Mouse (Mus musculus) gastrocnemius, adult 18-20 months (tissue): ENCODE data around the gene A930004D18Rik. TPM values are rescaled to one million over a fixed set of nuclear protein-coding genes. Genes with fewer than 3 reads are reported as not detected.

ENCODE experiments used
- DNase-seq: peaks from one replicate; pipeline ENCODE4 v3.0.0; 2021; ENCODE audit warnings: low spot score
- long read RNA-seq, 2 experiments: library from polyadenylated mRNA; stranded (forward); transcript quantifications; one replicate each; pipeline ENCODE4 v2.0.0; 2021
- total RNA-seq, 2 experiments: library from RNA; stranded (reverse); gene quantifications; 2 replicates each; pipeline ENCODE4 v1.2.3; 2021

Gene A930004D18Rik
- under 1 TPM; 0.34 to 0.64 TPM for total RNA-seq
- long read RNA-seq, experiment 1, result 0 reads
- long read RNA-seq, experiment 2, result 0 reads

- no peak for DNase-seq
Measured at GRCm38 (mm10) chr2:18037491-18037890, at the start of gene A930004D18Rik. A930004D18Rik (minus strand) TSS chr2:18037737.

- DNase-seq, result no peak
Measured at GRCm38 (mm10) chr2:18080182-18080860, 42.8 kb upstream of the A930004D18Rik start.

GRCm38 (mm10) chr2:18071947-18072346 lies 34.4 kb upstream of the A930004D18Rik start:
- DNase-seq, result no peak

- DNase-seq, result peak; percentile 2
Measured at GRCm38 (mm10) chr2:18068071-18068796, 30.7 kb upstream of the A930004D18Rik start.

GRCm38 (mm10) chr2:18066436-18066835 lies 28.9 kb upstream of the A930004D18Rik start:
- no peak for DNase-seq

GRCm38 (mm10) chr2:18065708-18066030 lies 28.1 kb upstream of the A930004D18Rik start:
- DNase-seq, result no peak

- DNase-seq, result peak; percentile 71
Measured at GRCm38 (mm10) chr2:18064941-18065707, 27.6 kb upstream of the A930004D18Rik start.

GRCm38 (mm10) chr2:18064356-18064858 lies 26.9 kb upstream of the A930004D18Rik start:
- peak; percentile 87 for DNase-seq

GRCm38 (mm10) chr2:18063763-18064251 lies 26.3 kb upstream of the A930004D18Rik start:
- DNase-seq, result peak; percentile 67

GRCm38 (mm10) chr2:18060396-18060795 lies 22.9 kb upstream of the A930004D18Rik start:
- DNase-seq, result no peak

GRCm38 (mm10) chr2:18059891-18060290 lies 22.4 kb upstream of the A930004D18Rik start:
- no peak for DNase-seq

GRCm38 (mm10) chr2:18059063-18059462 lies 21.5 kb upstream of the A930004D18Rik start:
- DNase-seq, result no peak

GRCm38 (mm10) chr2:18058146-18058708 lies 20.7 kb upstream of the A930004D18Rik start:
- DNase-seq, result no peak

- DNase-seq, result peak; percentile 52
Measured at GRCm38 (mm10) chr2:18057336-18058145, 20.0 kb upstream of the A930004D18Rik start.

- peak; percentile 97 for DNase-seq
Measured at GRCm38 (mm10) chr2:18056786-18057255, 19.3 kb upstream of the A930004D18Rik start.

GRCm38 (mm10) chr2:18055929-18056785 lies 18.6 kb upstream of the A930004D18Rik start:
- DNase-seq, result peak; percentile 95

- no peak for DNase-seq
Measured at GRCm38 (mm10) chr2:18055016-18055928, 17.7 kb upstream of the A930004D18Rik start, which contains the start of gene Mllt10. Mllt10 (plus strand) TSS chr2:18055237.

- DNase-seq, result peak; percentile 45
Measured at GRCm38 (mm10) chr2:18053951-18054530, 16.5 kb upstream of the A930004D18Rik start.
